Mouse (Mus musculus) liver, embryonic 14.5 days (tissue): Measurements from ENCODE around the gene Nap1l4.

Experiments
- CTCF ChIP-seq: IDR thresholded peaks from 2 replicates; pipeline ENCODE4 v1.5.1; 2016; ENCODE audit warnings: antibody characterized with exemption, low read depth, control low read depth
- EP300 ChIP-seq: IDR thresholded peaks from 2 replicates; pipeline ENCODE4 v1.6.1; 2016; ENCODE audit warnings: antibody characterized with exemption, low read depth

GRCm38 (mm10) chr7:143481806-143482387 lies 67.0 kb downstream of the Nap1l4 start:
- TF ChIP-seq CTCF (no peak), EP300 (no peak)
